Mouse (Mus musculus) NIH3T3 (cell line): ENCODE measurements around the gene Nxn.

Source experiments
- DNase-seq: peaks from one replicate; pipeline ENCODE4 v3.0.0-alpha.2; 2012; ENCODE audit warnings: low read depth

Nxn gene

DNA sequence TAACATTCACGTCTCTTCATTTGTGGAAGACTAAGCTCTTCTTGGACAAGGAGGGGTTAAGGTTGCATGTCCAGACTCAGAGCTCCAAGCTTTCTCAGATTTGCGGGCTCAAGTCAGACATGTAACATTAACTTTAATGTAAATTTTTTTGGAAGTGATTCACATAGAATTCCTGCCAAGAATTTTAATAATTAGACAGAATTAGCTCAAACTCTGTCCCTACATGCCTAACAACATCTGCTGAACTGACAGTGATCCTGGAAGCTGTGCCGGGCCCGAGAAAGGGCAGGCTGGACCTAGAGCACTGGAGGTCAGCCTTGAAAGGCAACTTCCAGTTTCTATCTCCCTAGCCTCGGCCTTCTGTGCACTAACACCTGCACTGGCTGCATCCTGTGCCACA, 66.7 kb downstream of the Nxn start:
- no peak for DNase-seq

DNA sequence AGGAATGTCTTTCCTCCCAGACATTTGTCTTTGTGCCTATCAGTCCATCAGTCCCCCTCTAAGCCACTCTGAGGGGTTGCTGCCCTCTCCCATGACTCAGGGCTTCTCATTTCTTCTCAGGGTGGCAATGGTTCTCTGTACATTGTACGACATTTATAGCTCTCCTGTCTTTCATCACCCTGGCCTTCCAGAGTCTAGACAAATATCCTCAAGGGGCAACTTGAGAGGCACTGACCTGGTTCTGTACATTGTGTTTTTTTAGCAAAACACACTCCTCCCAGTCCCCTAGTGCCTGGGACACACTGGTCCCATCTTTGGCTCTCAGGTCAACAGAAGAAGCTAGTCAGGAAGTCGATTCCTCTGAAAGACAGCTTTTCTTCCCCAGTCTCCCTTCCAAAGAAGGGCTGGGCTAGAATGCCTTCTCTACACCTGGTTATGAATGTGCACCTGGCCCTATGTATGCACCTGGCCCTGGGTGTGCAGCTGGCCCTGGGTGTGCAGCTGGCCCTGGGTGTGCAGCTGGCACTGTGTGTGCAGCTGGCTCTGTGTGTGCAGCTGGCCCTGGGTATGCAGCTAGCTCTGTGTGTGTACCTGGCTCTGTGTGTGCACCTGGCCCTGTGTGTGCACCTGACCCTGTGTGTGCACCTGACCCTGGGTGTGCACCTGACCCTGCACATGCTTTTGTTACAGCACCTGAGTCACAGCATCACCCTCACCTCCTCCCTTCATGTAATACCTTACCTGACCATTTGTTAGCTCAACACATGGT, 70.2 kb downstream of the Nxn start:
- no peak for DNase-seq

DNA sequence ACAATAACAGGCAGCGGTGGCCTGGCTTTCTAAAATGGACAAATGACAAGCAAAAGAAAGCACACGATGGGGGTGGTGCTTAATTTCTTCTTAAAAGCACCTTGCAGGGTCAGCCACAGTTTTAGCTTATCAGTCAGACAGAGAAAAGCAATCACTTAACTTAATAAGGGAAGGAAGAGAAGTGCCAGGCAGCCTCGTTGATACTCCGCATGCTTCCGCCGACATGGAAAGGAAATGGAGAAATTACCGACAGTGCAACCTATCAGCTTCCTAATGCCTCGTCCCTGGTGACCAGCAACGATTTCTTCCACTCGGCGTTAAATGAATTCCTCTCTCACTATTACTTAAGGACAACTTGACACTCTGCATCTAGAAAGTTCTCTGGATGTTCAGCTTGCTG, 70.9 kb downstream of the Nxn start:
- no peak for DNase-seq

DNA sequence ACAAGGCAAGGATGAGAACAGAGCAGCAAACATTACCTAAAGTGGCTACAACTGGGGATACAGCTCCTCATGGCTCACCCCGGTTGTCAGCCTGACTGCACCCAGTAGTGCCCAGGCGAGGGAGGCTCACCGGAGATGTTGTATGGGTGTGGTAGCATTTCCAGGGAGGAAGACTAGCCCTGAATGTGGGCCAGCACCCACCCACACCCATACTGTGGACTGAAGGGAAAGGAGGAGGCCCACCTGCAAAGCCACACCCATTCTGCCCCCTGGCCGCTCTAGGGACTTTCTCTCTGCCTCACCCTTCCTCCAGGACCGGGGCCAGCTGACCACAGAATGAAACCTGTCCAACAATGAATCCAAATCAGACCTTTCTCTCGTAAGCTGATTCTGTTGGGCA, 72.3 kb downstream of the Nxn start:
- DNase-seq: no peak

DNA sequence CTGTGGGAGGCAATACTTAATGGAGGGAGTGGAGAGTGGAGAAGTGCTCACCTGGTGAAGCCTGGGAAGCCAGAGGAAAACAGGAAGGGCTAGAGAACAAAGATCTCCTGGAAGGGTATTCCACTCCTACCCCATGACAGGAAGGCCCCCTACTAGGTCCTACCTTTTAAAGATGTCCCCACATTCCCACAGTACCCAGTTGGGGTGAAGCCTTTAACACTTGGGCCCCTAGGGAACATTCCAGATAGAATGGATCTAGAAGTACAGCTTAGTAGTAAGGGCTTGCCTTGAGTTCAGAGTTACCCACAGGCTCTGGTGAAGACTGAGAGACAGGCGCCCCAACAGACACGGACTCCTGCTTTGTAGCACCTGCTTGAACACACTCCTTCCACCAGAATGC, 72.9 kb downstream of the Nxn start:
- DNase-seq: no peak

DNA sequence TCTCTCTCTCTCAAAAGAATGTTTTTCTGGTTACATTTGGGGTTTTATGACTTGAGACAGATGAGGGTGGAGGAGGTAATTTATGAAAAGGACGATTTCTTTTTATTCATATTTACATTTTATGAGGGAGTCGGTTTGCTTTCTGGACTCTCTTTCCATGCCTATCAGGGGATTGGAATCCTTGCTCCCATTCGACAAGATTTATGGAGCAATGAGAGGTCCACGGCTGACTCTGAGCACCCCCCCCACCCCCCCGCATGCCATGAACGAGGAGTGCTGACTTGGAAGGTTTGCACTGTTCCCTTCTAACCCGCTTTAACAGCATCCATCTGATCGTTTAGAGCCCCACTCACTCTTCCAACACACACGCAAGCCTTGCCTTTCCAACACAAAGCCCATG, 74.1 kb downstream of the Nxn start:
- peak; percentile 82 for DNase-seq

DNA sequence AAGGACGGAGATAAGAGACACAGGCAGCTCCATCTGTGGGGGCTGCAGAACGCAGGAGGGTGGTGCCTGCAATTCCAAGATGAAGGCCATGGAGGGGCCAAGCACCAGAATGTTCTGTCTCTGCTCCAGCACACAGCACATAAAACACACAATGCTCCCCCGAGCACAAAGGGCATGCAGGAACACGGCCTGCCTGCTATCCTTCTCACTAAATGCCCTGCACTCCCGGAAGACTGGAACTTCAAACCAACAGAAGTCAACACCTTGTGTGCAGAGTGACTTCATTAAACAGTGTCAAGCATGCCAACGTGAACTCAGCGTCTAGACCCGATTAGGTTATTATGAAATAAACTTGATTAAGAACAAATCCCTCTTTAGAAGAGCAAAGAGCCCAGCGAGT, 74.7 kb downstream of the Nxn start:
- no peak for DNase-seq

DNA sequence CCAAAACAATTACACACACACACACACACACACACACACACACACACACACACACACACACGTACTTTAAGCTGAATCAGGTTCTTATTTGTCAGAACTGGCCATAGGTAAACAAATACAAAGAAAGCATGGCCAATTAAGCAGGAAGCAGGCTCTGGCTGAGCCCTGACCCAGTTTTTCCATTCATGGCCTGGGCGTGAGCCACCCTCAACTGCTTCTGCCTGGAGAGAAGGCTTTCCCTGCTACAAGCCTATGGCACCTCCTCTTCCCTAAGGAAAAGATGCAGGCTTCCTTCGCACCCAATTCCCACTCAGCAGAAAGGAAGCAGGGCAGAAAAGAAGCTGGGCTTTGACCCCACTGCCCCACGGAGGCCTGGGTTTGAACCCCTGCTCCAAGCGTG, 76.0 kb downstream of the Nxn start:
- peak; percentile 38 for DNase-seq

DNA sequence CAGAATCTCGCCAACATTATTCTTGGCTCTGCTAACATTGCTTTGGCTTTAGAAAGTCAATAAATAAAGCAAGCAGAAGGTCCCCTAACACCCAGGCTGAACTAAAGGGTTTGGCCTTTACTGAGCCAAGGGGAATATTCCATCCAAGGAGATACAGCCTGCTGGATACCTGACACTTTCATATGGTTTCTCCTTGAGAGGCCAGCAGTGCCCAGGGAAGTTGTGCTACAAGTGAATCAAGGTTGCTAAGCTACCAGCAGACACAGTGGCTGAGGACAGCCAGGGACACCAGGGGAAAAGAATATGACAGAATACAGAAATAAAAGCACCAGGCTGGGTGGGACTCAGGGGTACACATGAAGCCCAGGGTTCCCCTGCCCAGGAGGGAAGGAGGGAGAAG, 76.9 kb downstream of the Nxn start:
- peak; percentile 29 for DNase-seq

DNA sequence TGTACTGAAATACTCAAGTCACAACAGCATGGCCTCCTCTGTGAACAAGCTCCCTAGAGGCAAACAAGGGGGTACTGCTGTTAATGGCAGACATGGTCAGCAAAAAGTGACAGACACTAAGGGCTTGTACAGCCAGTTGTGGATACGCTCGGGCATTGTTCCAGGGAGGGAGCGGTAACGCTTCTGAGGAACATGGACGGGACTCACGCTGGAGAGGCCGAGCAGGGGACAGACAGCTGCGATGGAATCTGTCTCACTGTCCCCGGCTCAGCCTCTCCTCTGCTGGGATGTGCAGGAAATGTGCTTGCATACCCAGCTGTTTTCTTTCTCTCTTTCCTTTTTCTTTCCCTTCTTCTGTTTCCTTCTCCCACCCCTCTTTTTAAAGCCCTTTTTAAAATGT, 78.5 kb downstream of the Nxn start:
- DNase-seq: no peak

DNA sequence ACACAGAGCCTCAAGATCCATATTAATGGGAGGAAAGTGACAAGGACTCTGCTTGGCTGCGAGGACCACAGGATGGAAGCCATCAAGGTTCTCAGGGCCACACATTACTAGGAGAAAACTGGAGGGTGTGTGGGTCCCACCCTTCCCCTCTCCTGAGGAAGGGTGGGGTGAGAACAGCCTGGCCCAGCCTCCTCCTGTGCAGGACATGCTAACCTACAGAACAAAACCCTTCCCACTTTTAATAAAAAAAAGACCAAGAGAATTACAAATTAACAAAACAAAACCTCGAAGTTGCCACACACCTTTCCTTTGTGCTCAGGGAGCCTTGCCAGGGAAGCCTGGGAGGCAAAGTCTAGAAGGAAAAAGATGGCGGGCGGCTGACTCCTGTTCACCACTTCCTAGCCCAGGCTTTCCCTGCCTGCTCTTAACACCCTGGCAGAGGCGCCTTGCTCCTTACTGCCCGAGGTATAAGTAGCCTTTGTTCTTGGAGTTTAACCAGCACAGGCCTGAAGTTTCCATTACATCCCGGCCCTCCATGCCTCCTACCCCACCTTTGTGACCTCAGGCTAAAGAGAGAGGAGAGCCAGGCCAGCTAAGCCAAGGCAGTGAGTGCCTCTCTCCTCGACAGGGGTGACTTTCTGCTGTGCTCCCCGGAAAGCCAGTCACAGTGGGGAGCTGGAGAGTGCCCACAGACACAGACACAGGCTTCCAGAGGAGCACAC, 79.1 kb downstream of the Nxn start:
- DNase-seq: no peak

DNA sequence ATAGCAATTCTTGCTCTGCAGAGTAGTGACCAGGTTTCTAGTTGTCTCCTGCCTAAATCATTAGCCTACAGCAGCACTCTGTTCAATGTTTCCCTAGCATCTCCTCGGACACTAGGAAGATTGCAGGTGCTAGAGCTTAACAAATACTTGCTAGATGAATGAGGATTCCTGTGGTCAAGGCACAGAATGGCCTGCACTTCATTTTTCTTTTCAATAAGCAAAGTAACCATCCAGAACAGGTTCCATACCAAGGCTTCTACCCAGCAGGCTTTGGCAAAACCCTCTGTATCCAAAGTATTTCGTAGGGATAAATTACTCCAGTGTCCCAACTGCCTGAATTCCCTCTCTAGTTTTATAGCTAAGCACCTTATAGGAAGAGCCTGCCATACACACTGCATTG, 81.0 kb downstream of the Nxn start:
- DNase-seq: no peak

DNA sequence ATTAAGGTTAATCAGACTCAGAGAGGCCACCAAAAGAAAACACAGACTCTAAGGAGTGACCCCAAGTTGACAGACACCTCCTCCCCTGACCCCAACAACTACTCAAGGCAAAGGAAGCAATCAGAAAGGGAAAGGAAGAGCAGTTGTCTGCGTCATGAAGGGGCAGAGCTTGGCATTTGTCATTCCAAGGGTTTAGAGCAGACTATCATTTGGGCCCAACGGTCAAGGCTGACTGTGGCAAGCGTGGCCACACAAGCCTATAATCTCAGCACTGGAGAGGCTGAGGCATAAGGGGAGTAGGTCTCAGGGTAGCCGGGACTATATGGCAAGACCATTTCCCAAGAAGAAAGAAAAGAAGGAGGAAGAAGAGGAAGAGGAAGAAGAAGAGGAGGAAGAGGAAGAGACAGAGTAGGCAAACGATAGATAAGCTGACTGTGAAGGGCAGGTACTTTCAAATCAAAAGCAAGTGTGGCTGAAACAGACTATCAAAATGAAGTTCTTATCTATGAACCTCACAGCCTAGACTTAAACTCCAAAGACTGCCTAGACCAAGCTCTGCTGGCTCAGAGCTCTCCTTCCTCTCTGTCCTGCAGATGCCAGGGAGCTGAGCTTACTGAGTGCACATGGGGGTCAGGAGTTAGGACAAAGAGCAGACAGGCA, 83.0 kb downstream of the Nxn start:
- DNase-seq: no peak

DNA sequence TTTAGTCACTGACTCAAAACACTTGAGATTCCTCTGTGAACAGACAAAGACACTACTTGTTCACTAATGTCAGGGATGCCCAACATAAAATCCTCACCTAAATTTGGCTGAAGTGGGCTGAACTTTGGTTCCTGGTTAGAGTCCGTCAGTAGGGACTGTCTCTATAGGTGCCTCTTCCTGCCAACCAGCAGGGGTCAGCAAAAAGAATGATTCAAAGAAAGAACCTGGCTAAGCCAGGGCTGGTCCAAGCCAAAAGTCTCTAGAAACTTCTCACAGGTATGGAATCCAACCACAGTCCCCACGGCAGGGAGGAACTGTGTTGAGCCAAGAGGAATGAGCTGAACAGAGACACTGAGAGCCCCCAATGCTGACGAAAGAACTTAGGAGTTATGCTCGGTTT, 84.2 kb downstream of the Nxn start:
- DNase-seq: peak; percentile 70

DNA sequence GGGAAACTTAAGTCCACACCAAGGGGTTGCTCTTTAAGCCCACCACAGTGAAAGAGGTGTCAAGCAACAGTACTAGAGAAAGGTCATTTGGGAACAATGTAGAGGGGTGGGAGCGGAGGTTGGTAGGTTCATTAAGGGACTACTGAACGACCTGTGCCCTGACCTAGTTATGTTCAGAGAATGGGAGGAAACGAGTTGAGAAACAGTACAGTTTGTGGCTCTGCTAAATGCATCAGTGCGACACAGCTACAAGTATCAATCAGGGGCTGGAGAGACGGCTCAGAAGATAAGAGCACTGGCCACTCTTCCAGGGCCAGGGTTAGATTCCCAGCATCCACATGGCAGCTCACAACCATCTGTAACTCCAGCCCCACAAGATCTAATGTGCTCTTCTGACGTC, 84.8 kb downstream of the Nxn start:
- no peak for DNase-seq

DNA sequence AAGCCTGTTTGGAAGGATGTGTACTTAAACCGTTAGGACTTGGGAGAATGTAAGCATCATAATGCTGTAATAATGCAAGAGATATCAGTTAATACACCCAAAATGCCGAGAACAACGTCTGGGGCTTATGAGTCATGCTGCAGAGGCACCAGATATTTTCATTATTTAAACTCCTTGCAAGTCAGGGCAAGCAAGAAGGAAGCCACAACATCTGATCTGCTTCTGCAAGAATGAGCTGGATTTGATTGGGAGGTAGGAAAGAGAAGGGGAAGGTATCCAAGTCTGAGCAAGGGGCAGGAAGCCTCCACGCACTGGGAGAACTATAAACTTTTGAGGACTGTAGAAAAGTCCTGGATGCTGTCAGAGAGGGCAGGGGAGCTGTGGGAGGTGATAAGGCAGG, 86.1 kb downstream of the Nxn start:
- DNase-seq: peak; percentile 80

DNA sequence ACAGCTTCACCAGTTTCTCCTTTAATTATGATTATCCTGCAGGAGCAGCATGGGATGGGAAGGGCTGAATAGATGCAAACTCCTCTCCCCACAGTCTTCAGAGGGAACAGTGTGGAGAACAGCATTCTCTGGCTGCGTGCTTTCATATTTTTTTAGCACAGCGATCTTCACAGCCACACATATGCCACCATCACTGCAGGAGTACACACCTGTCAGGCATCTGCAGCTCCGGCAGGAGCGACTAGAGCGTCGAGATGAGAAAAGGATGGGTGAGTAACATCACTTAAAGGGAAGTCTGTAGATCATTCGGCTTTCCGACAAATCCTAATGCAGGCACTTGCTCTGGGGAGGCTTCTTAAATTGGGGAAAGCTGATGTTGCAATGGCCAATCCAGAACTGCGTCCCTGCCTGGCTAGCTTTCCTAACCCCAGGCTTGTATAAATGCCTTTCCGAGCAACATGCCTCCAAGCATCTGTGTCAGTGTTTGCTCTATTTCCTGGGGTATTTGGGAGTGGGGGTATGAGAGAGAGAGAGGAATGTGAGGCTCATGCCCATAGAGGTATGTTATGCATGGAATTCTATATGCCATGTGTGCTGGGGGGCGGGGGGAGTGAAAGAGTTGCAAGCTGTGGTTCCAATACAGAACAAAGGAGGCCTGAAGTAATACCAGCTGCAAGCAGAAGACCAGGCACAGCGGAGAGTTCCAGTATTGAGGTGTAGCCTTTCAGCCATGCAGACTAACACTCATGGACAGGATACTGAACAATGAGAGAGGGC, 87.5 kb downstream of the Nxn start:
- DNase-seq: peak; percentile 67

DNA sequence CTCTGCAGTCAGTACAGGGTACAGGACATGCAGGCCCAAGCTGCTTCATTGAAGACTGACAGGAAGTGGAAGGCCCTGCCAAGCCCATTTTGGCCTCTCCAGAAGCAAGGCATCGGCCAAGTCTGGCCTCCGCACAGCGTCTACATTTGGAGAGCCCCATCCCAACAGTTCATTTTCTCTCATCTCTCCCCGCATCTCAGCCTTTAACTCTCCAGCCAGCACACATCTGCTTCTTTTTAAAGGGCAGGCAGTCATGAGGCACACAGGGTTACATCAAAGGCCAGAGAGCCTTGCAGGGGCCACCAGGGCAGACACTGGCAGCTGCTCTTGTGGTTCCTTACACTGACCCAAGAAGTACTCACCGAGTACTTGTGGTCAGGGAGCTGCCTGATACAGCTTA, 89.1 kb downstream of the Nxn start:
- peak; percentile 64 for DNase-seq

DNA sequence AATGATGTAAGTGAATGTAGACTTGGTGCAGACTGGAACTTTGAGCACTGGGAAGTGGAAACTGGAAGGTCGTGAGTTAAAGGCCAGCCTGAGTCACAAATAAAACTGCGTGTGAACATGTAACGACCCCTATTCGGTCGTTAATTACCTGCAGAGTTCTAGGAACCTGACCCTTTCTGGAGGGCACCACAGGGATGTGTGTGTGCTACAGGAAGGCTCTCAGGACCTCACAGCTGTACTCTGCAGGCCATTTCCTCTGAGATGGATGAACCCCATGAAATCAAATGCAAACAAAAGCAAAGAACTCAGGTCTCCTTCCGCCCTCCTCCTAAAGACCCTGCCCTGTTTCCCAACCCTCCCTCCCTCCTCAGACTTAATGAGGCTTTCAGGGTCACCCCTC, 89.9 kb downstream of the Nxn start:
- no peak for DNase-seq

DNA sequence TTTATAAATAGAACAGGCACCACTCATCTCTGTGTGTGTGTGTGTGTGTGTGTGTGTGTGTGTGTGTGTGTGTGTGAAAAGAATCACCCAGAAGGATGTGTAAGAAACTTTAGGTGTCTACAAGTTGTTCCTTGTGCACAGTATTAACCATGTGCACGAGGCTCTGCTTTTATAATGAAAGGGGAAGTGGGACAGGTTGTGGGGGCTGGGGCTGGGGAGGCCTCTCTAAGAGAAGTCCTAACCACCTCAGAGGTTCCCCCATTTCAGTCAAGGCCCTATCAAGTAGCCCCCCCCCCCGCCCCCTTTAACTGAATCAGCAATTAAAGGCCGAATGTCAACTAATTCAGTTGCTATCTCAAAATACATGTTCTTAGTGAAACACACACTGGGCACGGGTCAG, 92.2 kb downstream of the Nxn start:
- no peak for DNase-seq

DNA sequence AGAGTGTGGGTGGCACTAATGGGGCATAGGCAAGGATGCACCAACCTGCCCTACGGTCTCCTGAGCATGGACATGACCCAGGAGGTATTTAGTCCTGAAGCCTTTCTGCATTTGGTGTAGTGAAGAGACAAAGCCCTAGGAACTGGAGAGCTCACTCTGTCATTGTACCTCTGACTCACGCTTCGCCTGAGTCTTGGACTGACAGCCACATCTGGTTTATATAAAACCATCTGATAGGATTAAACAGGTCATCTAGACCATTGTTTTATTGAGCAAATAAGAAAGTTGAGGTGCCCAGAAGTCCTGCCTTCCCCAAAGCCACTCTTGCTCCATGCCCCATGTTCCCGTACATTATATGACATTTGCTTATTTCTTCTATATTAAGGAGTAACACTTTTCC, 93.4 kb downstream of the Nxn start:
- peak; percentile 74 for DNase-seq

DNA sequence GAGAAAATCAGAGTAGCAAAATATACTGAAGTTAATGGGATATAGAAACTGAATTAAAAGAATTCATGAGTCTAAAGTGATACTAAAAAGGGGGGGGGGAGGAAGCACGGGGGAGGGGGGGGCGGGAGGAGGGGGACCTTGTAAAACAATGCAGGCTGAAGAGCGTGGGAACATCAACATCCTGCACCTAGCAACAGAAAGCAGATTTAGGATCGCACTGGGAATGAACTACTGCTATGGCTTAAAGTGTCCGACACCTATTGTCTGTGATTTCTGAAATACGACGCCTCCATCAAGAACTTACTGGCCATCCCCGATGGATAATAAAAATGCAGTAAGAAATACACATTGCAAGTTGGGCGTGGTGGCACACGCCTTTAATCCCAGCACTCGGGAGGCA, 95.6 kb downstream of the Nxn start:
- DNase-seq: no peak

DNA sequence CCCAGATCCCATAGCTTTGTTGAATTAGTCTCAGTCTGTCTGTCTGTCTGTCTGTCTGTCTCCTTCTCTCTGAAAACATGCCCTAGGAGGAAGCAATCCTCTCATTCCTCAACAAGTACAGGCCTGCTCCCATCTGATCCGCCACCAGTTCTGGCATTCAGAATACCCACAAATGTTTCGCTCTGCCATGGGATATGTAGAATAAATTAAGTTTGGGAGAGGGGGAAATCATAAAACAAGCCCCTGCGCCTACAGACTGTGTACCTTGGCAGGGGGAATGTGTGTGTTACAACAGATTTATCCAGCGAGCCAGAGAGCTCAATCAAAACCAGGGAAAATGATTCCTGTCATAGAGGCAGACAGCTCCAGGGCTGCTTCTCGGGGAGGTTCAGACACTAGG, 98.1 kb downstream of the Nxn start:
- DNase-seq: no peak
